Mouse (Mus musculus): Measurements from ENCODE around the gene Zfp526. TPM values are rescaled to one million over a fixed set of nuclear protein-coding genes. Genes with fewer than 3 reads are reported as not detected.

Zfp526 gene
- total RNA-seq, 2 experiments from 2014 or later, result 15.9 to 16.3 TPM

DNA sequence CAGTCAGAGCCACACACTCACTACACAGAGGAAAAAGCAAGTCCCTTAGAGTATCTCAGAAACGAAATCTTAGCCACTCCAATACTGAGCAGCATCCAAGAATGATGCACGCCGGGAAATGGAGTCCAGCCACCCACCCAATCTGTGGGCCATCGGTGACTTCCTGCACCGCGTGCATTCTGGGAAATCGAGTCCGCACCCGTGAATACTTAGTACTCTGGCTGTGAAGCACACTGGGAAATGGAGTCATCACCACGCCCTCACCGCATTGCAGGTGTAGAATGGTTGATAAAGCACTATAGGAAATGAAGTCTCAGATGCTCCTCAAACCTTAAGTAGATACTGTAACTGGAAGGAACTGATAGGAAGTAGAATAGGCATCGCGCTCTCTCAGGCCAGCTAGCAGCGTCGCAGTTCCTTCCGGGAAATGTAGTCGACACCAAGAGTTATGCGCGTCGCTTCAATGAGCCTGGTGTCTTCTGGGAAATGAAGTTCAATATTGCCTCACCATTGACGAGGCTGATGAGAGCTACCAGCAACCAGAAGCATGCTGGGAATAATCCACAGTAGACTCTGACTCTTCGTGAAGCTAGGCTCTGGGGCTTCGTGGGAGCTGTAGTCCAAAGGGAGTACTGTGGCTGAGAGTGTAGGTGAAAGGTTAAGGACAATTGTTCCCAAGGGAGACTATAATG is 16.9 kb downstream of the Zfp526 start:
- peak; percentile 57 to 78 for DNase-seq (ENCODE audit: low spot score in 2 of 2)

DNA sequence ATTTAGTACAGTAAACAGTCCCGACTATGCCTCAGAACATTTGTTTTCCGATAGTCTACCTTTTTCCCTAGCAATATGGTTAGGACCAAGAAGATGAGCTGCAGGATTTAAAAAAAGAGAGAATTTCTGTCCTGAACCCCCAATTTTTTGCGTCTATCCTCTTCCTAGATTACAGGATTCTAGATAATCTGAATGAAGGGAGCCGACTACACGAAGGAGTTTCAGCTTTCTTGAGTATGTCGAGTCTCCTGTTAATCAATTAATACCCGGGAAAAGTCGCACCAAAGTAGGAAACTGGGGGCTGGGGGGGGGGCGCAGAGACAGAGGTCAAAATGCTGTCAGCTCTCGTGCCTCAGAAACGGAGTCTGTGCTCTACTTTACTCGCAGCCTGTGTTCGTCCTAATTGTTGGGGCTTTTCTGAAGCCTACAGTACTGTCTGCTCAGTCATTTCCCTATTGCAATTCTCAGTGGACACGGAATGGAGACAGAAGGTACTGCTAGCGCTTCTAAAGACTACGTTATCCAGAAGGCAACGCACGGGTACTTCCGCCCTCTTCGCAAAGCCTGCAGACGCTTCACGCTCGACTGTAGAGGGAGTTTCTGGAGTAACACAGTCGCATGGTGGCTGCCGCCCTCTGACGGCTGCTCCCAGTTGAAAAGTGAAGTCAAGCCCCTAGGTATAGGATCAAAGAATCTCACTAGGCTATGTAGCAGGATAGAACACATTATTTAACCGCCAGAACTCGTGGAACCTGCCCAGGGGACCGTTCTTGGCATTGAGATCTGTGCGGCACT is 17.8 kb downstream of the Zfp526 start:
- DNase-seq (ENCODE audit: low spot score in 2 of 2), result peak; percentile 49 to 63

DNA sequence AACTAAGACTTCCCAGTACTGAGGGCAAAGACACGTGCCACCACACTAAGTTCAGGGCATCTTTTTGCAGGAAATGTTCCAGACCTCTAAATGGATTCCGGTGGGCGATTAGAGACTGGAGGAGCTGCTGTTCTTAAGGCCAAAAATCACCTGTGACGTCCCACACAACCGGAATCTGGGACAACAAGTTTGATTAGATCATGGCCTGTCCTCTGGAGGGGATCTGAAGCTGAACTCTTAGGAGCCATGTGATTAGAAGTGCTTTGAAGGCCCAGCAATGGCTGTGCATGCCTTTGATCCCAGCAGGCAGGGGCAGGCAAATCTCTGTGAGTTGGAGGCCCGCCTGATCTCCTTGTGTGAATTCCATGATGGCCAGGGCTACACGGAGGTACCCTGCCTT is 19.4 kb downstream of the Zfp526 start:
- no peak for DNase-seq (ENCODE audit: low spot score in 2 of 2)

DNA sequence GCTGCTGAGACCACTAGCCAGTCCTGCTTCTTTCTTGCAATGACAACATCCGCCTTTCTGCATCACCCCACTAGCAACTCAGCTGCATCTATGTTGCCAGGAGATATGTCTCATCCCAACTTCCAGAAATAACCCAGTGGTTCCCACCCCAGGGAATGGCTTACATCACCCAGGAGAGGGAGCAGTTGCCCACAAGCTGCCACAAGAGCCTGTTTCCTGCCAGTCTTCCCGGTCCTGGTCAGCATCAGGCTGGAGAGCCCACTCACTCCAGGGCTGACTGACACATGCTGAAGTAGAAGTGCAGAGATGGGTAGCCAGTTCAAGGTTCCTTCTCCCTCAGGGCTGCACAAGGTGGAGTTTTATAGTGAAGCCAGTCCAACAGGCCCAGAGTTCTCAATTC is 19.8 kb downstream of the Zfp526 start:
- DNase-seq (ENCODE audit: low spot score in 2 of 2), result no peak

DNA sequence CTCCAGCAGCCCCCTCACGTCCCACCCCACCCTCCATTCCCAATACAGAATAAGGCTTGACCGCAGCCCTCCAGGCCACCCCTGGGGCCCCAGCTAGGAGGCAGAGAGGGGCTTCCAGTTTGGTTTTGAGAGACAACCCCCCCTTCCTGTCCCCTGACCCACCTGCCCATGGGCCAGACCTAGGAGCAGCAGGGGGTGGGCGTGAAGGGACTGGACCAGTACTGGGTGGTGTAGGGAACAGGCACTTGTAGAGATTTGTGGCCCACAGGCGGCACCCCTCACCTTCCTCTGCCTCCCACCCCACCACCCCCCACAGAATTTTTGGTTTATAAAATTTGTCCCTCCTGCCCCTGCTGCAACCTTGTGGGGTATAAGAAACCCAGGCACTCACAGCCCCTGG is 22.1 kb downstream of the Zfp526 start:
- DNase-seq (ENCODE audit: low spot score in 2 of 2), result no peak

DNA sequence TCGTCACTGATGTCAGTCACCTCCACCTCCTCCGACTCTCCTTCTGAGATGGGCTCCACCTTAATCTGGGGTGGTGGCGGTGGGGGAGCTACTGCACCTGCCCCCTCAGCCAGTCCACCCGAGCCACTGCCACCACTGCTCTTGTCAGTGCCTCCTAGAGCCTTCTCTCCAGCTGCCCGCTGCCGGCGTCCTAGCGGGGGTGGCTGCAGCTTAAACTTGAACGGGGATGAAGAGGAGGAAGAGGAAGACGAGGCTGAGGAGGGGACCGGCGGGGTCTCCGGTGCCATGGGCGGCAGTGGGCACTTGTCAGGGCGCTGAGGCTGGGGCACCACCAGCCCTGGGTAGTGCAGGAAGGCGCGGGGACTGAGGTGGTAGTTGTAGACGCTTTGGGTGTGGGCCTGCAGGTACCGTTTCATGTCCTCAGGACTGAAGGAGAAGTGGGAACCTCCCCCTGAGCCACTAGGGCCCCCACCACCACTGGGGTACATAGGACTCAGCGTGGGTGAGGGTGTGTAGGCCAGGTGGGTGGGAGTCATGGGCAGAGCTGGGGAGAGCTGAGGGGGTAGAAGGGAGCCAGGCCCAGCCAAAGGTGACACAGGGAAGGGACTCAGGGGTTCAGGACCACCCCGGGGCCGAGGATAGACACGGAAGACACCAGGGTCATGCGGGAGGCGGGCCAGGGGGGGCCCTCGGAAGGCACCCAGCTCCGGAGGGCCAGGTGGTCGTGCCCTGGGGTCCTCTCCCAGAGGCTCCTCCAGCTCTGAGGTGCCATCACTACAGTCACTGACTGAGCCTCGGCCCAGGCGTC is 23.5 kb downstream of the Zfp526 start:
- DNase-seq (ENCODE audit: low spot score in 2 of 2), result no peak

DNA sequence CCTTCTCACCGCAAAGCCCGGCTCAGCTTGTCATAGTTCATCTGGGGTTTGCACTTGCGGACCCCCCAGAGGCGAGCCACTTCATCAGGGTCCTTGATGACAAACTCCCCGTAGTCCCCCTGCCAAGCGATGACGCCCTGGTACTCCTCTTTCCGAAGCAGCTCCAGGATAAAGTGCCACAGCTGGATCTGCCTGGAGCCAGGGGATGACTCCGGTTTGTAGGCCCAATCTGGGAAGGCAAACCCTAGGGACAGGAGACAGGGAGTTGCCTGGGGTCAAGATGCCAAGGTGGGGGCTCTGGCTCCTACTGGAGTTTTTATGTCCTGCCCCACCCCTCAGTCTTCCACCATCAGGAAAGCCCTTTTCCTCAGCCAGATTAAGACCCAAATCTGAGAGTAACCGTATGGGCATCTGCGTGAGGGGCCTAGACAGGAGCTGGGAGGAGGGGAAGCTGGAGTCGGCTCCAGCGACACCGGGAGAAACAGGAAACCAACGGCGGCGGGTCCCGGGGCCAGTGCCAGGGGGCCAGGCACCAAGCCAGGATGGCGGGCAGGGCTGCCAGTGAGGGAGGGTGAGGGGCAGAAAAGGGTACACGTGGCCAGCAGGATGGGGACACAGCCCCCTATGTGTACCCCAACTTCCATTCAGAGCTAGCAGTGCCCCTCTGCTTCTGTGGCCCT is 25.0 kb downstream of the Zfp526 start:
- DNase-seq (ENCODE audit: low spot score in 2 of 2), result no peak

DNA sequence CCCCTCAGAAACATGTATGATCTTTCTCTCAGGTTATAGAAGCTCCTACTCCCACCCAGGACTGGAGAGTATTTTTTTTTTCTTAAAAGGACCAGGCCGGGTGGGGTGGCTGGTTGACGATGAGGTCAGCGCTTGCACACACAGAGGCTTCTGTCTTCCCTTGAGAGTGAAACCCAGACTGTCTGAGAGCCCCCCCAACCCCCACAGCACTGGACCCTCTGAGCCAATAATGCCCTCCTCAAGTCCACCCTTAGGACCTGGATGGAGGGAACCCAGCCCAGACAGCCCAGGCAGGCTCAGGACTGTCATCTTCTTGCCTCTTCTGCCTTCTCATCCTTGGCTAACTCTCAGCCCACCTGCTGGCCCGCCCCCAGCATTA is 25.5 kb downstream of the Zfp526 start:
- DNase-seq (ENCODE audit: low spot score in 2 of 2), result no peak

DNA sequence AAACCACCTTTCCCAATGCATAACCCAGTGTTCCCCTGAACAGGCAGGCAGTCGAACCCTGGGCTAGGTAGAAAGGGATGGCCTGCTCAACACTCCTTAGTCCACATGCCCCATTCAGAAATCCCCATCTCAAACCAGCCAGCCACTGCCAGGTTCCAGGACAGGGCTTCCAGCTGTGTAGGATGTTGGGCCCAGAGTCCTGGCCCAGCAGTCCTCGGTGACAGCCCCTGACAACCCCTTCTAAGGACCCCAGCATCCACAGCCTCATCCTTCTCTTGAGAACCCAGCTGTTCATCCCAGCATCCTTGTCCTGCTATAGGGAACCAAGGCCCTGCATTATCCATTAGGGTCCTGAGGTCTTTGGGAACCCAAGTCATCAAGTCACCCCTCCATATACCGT is 26.3 kb downstream of the Zfp526 start:
- DNase-seq (ENCODE audit: low spot score in 2 of 2), result no peak

DNA sequence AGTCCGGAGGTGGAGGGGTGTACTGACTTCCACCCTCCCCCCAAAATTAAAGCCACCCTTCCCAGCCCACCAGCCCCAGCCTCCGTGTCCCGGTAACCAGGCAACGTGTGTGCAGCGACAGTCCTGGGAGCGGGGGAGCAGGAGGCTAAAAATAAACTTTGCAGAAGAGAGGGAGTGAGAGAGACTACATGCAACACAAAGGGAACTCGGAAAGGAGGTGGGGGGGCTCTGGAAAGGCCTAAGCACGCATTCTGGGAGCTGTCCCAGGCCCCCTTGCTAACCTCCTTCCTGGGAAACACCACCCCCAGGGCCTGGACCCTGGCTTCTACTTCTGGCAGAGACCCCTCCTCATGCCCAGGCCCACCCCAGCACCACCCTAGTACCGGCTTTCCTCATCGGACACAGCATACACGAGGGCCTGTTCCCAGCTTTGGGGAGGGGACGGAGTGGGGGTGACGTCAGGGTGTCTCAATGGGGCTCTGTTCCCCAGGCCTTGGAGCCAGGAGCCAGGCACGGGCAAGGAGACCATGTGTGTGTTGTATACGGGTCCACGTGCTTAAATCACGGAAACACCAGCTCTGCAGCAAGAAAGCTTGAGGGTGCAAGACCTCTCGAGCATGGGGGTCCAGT is 26.9 kb downstream of the Zfp526 start:
- DNase-seq (ENCODE audit: low spot score in 2 of 2), result no peak

DNA sequence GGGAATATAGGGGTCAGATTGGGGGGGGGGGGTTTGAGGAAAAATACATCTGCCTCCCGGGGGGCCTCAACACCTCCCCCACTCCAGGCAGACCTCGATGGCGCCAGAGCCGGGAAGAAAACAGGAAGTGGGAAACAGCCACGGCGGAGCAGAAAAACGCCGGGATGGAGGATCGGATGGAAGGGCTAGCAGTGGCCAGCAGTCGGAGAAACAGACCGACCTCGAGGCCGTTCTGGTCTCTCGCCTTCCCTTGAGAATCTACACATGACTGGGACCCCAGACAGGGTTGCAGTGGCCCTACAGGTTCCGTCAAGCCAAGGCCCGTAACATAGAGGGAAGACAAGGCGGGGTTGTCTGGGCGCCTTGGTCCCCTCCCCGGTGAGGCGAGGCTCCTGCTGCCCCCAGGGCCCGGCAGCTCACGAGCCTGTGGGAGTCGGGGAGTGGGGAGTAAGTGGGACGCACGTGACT is 27.7 kb downstream of the Zfp526 start:
- DNase-seq (ENCODE audit: low spot score in 2 of 2), result no peak

DNA sequence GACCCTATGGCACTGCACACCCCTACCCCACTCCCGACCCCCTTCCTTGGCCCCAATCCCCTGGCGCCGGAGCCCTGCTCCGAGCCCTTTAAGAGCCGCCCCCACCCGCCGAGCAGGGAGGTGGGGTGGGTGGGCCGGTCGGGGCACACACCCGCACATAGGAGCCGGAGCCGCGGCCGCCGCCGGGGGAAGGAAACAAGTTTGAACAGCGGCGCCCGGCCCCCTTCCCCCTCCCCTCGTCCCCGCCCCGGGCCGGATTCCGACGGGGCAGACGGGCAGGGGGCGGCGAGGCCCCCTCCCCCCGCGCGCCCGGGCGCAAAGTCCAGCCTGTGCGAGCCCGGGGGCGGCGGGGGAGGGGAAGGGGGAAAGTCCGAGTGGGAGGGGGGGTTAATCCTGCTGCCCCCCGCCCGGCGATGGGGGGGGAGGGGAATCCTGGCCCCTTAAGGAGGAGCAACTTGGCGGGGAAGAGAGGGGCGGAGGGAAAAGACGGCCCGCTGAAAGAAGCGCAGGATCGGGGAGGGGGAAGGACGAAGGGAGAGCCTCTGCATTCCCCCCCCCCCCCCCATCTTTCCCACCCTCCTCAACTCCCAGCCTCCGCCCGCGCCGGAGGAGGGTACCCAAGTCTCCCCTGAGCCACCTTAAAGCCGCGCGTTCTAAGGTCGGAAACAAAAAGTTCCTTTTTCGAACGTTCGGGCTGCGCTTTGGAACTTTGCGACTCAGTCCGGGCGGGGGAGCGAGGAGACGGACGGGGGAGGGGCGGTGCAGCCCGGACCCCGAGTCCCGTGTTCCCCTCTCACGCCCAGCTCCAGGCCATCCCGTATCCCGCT is 28.3 kb downstream of the Zfp526 start:
- DNase-seq (ENCODE audit: low spot score in 2 of 2), result peak; percentile 56 to 59

DNA sequence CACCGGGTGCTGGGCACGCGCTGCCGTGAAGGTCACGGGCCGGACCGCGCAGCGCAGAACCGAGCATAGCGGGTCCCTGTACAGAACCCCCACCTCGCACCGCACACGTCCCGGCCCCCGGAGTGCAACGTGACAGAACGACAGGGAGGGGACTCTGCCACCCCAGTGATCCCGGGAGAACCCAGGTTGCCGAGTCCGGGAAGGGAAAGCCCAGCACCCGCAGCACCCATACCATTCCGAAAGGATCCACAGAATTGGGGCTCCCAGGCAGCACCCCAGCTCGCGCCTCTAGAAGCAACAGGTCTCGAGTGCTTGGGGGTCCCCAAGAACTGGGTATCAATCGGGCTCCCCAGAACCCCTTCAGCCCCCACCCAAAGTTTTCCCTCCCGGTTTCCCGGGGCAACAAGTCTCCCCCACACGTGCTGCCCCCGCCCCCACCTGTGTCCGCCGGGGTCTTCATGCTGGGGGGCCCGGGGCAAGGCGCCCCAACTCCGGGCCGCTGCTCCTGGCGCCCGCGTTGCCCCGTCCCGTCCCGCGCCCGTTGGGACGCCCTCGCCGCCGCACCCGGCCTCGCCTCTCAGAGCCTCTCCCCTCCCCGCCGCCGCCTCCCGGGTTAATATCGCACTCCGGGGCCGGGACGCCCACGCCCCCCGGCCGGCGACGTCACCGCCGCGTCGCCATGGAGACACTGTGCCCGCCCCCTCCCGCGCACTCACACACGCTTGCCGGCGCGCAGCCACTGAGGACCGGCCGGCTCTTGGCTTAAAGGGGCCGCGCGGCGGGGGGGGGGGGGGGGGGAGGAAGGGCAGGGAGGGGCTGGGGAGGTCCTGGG is 29.1 kb downstream of the Zfp526 start, which contains the start of gene Erf:
TSS of gene Erf (minus strand) at position 621 of the 832 bp plus-strand sequence.
- DNase-seq (ENCODE audit: low spot score in 2 of 2), result peak; percentile 92 to 97

DNA sequence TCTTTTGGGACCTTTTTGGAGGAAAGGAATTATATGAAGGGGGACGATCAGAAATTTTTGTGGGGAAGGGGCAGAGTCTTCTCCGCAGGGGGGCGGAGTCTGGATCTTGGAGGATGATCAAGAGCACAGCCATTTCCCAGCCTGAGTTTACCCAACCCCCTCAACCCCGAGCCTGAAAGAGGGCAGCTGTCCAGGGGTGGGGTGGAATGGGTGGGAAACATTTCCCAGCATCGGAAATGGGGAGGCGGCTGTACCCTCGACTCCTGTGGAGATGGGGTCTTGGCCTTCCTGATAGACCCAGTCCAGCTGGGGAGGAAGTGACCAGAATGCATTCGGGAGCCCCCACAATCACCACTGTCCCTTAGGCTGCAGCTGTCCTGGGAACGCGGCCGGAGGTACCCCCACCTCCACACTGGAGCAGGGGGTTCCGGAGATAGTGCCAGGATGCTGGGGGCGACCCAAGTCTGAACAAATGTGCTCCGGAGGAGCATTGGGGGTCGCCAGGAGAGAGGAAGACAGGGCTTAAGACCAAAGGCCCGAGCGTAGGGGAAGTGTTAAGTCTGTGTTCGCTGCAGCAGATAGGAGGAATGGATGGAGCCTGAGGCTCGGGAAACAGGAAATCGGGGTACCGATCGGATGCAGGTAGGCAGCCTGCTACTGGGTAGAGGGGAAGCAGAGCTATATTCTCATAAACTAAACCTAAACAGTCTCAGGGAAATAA is 30.0 kb downstream of the Zfp526 start:
- peak in 1 of 2 experiments; percentile 42 for DNase-seq (ENCODE audit: low spot score in 2 of 2)

DNA sequence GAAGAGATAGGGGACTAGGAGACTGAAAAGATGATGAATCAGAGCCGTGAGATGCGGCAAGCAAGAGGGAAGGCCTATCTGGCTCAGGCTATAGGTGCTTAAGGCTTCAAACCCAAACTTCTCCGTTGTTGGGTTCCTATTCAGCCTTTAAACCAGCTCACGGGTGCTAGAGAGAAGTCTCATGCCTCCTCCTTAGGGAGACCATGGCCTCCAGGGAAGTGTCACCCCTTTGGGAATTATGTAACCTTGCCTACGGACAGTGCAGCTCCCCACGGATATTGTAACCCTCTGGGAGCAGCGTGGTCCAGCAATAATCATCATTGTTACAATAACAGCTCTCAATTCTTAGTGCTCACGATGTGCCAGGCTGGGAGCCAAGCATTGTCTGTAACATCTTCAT is 30.6 kb downstream of the Zfp526 start:
- no peak for DNase-seq (ENCODE audit: low spot score in 2 of 2)

DNA sequence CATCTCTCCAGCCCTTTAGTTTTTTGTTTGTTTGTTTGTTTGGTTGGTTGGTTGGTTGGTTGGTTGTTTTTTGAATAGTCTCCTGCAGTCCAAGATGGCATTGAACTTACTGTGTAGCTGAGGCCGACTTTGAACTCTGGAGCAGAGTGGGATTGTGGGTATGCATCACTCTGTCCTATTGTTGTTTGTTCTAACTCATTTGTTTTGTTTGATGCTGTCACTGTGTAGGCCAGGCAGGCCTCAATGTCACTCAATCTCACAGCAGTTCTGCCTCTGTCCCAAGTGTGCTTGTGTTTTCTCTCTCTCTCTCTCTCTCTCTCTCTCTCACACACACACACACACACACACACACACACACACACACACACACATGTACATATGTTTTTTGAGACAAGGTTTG is 40.7 kb downstream of the Zfp526 start:
- no peak for DNase-seq (ENCODE audit: low spot score in 2 of 2)

DNA sequence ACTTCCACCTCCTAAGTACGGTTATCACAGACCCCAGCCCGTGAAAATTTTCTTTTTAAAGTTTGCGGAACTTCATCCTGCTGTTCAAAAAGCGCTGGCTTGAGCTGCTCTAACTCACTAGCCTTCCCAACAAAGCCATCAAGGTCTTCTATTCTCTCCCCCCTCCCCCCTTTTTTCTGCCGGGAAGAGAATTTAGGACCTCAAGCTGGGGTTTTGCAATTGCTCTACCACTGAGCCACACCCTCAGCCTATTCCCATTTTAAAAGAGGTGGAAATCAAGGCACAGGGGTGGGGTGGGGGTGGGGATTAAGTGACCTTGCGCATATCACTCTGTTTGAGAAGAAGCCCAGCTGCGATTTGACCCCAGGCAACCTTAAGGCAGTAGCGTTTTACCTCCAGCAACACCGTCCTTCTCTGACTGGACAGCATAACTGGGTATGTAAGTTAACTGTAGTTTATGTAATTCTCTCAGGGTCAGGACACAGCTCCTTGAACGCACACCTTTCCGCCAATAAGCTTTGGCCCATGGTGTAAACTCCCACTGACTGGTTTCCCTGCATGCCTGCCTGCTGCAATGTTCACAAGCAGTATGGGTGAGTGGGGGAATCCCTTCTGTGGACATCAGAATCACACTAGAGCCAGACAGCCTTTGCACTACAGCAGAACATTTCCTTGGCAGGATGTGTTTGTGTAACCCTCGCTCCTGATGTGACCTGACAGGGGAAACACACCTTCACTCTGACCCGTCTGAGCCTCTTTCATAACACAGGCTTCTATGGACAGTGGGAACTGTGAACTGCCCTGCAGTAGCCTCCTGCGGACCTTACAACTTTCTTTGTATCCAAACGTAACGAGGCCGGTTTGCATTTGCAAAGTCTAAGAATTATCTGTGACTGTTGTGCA is 43.0 kb downstream of the Zfp526 start:
- no peak for DNase-seq (ENCODE audit: low spot score in 2 of 2)

All from adrenal gland, postnatal 4 days (tissue).